Mouse (Mus musculus): Measurements from ENCODE around the gene Pdzrn3.

Gene Pdzrn3

GRCm38 (mm10) chr6:101327196-101327595, 50.5 kb downstream of the Pdzrn3 start:
- no peak for DNase-seq

GRCm38 (mm10) chr6:101325842-101326639, 51.7 kb downstream of the Pdzrn3 start:
- no peak for DNase-seq

GRCm38 (mm10) chr6:101322580-101322979, 55.1 kb downstream of the Pdzrn3 start:
- DNase-seq = no peak

- no peak for DNase-seq
Measured at GRCm38 (mm10) chr6:101320386-101320785, 57.3 kb downstream of the Pdzrn3 start.

- DNase-seq = no peak
Measured at GRCm38 (mm10) chr6:101319374-101319967, 58.2 kb downstream of the Pdzrn3 start.

- DNase-seq = no peak
Measured at GRCm38 (mm10) chr6:101318530-101318929, 59.2 kb downstream of the Pdzrn3 start.

GRCm38 (mm10) chr6:101311446-101311845, 66.3 kb downstream of the Pdzrn3 start:
- no peak for DNase-seq

- DNase-seq = no peak
Measured at GRCm38 (mm10) chr6:101310491-101310890, 67.2 kb downstream of the Pdzrn3 start.

- DNase-seq = no peak
Measured at GRCm38 (mm10) chr6:101307964-101308531, 69.6 kb downstream of the Pdzrn3 start.

- no peak for DNase-seq
Measured at GRCm38 (mm10) chr6:101306834-101307233, 70.9 kb downstream of the Pdzrn3 start.

GRCm38 (mm10) chr6:101305543-101305942, 72.2 kb downstream of the Pdzrn3 start:
- DNase-seq = no peak

- DNase-seq = no peak
Measured at GRCm38 (mm10) chr6:101303959-101304738, 73.5 kb downstream of the Pdzrn3 start.

- no peak for DNase-seq
Measured at GRCm38 (mm10) chr6:101303501-101303900, 74.2 kb downstream of the Pdzrn3 start.

- no peak for DNase-seq
Measured at GRCm38 (mm10) chr6:101301154-101301553, 76.5 kb downstream of the Pdzrn3 start.

- DNase-seq = no peak
Measured at GRCm38 (mm10) chr6:101299434-101299833, 78.3 kb downstream of the Pdzrn3 start.

GRCm38 (mm10) chr6:101297563-101298520, 79.9 kb downstream of the Pdzrn3 start:
- no peak for DNase-seq

- DNase-seq = no peak
Measured at GRCm38 (mm10) chr6:101296997-101297396, 80.7 kb downstream of the Pdzrn3 start.

GRCm38 (mm10) chr6:101296280-101296679, 81.4 kb downstream of the Pdzrn3 start:
- no peak for DNase-seq

- no peak for DNase-seq
Measured at GRCm38 (mm10) chr6:101293036-101293572, 84.6 kb downstream of the Pdzrn3 start.

- no peak for DNase-seq
Measured at GRCm38 (mm10) chr6:101291944-101292343, 85.8 kb downstream of the Pdzrn3 start.

- DNase-seq = no peak
Measured at GRCm38 (mm10) chr6:101290160-101290559, 87.5 kb downstream of the Pdzrn3 start.

- no peak for DNase-seq
Measured at GRCm38 (mm10) chr6:101289428-101289827, 88.3 kb downstream of the Pdzrn3 start.
